Mouse (Mus musculus): ENCODE results near the gene Dbf4. TPM values are rescaled to one million over a fixed set of nuclear protein-coding genes. Genes with fewer than 3 reads are reported as not detected.
A peak's percentile ranks its signal among the peaks of the same experiment; 100 is the strongest.

The Dbf4 gene
- total and polyA plus RNA-seq, 3 experiments, result 50.0 to 119 (median 103) TPM

- no peaks in the 10 kb centered on the region for H3K79me2 ChIP-seq (replicated peaks; ENCODE audit: control insufficient read depth, extremely low read depth, insufficient read depth, poor library complexity, severe bottlenecking)
- peaks cover 10 to 32% of the 10 kb centered on the region in 2 experiments; a peak in 3 of 4 replicates for H3K4me1 ChIP-seq (ENCODE audit: control insufficient read depth in 1 of 2, insufficient read depth in 2 of 2)
- dilution Hi-C loops (cut with MboI; ENCODE audit: extremely low pct_ligation_motif_present, extremely low pct_unique_long_range_greater_than_20kb, low sequenced_read_pairs) (no loop called here), in situ Hi-C loops (cut with MboI; ENCODE audit: low pct_ligation_motif_present, low pct_unique_long_range_greater_than_20kb, low sequenced_read_pairs) (no loop called here)
- TF ChIP-seq ZC3H11A (IDR thresholded peaks at IDR 0.05; ENCODE audit: low read depth, low read length) (no peak), MYC (IDR thresholded peaks at IDR 0.05; ENCODE audit: low read depth, low read length) (no peak), PAX5 (IDR thresholded peaks at IDR 0.05; ENCODE audit: low read length) (no peak), CTCF (conservative IDR thresholded peaks at IDR 0.05 in 1 of 2, IDR thresholded peaks at IDR 0.05 in 1 of 2; ENCODE audit: low read depth in 2 of 2, low read length in 2 of 2) (no peak), GABPA (IDR thresholded peaks at IDR 0.05; ENCODE audit: insufficient replicate concordance, low read depth, low read length) (no peak), NELFE (IDR thresholded peaks at IDR 0.05; ENCODE audit: low read depth, low read length) (no peak), KAT2A (IDR thresholded peaks at IDR 0.05; ENCODE audit: insufficient replicate concordance, low read length) (no peak), MXI1 (IDR thresholded peaks at IDR 0.05; ENCODE audit: low read depth, low read length) (no peak), EP300 (IDR thresholded peaks at IDR 0.05; ENCODE audit: low read length) (no peak), HCFC1 (IDR thresholded peaks at IDR 0.05; ENCODE audit: low read depth, low read length) (no peak), SMC3 (IDR thresholded peaks at IDR 0.05; ENCODE audit: low read depth, low read length) (no peak), MAFK (IDR thresholded peaks at IDR 0.05; ENCODE audit: insufficient replicate concordance, low read length) (no peak), BHLHE40 (IDR thresholded peaks at IDR 0.05; ENCODE audit: low read depth, low read length) (no peak), USF2 (conservative IDR thresholded peaks at IDR 0.05; ENCODE audit: low read depth, low read length) (no peak), MAX (IDR thresholded peaks at IDR 0.05; ENCODE audit: low read length) (no peak), JUN (IDR thresholded peaks at IDR 0.05; ENCODE audit: insufficient read depth, low read depth, low read length) (no peak), TBP (conservative IDR thresholded peaks at IDR 0.05; ENCODE audit: low read depth, low read length) (no peak)
- no peak for DNase-seq (ENCODE audit: extremely low read depth)
- H3K4me2 ChIP-seq (ENCODE audit: insufficient read depth, low read depth, poor library complexity, severe bottlenecking), result no peak overlapping the region
- no peaks in the 10 kb centered on the region for H3K9me3 ChIP-seq (replicated peaks; ENCODE audit: low read length)
- H3K9ac ChIP-seq (ENCODE audit: insufficient read depth, low read depth), result no peak overlapping the region
- H3K36me3 ChIP-seq (replicated peaks in 1 of 2; ENCODE audit: control insufficient read depth in 1 of 2, insufficient read depth in 1 of 2, low read length in 1 of 2), result no peaks in the 10 kb centered on the region
- H3K27me3 ChIP-seq (replicated peaks), result no peaks in the 10 kb centered on the region
- no peak overlapping the region for H3K27ac ChIP-seq (ENCODE audit: insufficient read depth, low read depth)
- H3K4me3 ChIP-seq (replicated peaks in 1 of 3; ENCODE audit: low read depth in 2 of 3, low read length in 2 of 3, poor library complexity in 1 of 3), result no peak overlapping the region
Measured at GRCm38 (mm10) chr5:8356326-8356725, 66.2 kb downstream of the Dbf4 start.

- Histone ChIP-seq H3K9me3 (replicated peaks; ENCODE audit: low read length) (no peaks in the 10 kb centered on the region), H3K27ac (ENCODE audit: insufficient read depth, low read depth) (no peak overlapping the region), H3K27me3 (replicated peaks) (no peaks in the 10 kb centered on the region), H3K4me2 (ENCODE audit: insufficient read depth, low read depth, poor library complexity, severe bottlenecking) (peak overlapping the region; percentile 12; the same call in 1 of the 2 replicates), H3K79me2 (replicated peaks; ENCODE audit: control insufficient read depth, extremely low read depth, insufficient read depth, poor library complexity, severe bottlenecking) (no peaks in the 10 kb centered on the region), H3K4me1 (ENCODE audit: control insufficient read depth in 1 of 2, insufficient read depth in 2 of 2) (peaks cover 8 to 46% of the 10 kb centered on the region in 2 experiments), H3K9ac (ENCODE audit: insufficient read depth, low read depth) (no peak overlapping the region), H3K36me3 (replicated peaks in 1 of 2; ENCODE audit: control insufficient read depth in 1 of 2, insufficient read depth in 1 of 2, low read length in 1 of 2) (no peaks in the 10 kb centered on the region), H3K4me3 (replicated peaks in 1 of 3; ENCODE audit: low read depth in 2 of 3, low read length in 2 of 3, poor library complexity in 1 of 3) (no peak overlapping the region)
- TF ChIP-seq TBP (conservative IDR thresholded peaks at IDR 0.05; ENCODE audit: low read depth, low read length) (no peak), USF1 (IDR thresholded peaks at IDR 0.05; ENCODE audit: low read depth, low read length) (no peak), ZKSCAN1 (IDR thresholded peaks at IDR 0.05; ENCODE audit: borderline replicate concordance, low read depth, low read length) (no peak), BHLHE40 (IDR thresholded peaks at IDR 0.05; ENCODE audit: low read depth, low read length) (no peak), ZC3H11A (IDR thresholded peaks at IDR 0.05; ENCODE audit: low read depth, low read length) (no peak), MAFK (IDR thresholded peaks at IDR 0.05; ENCODE audit: insufficient replicate concordance, low read length) (no peak), POLR2A (IDR thresholded peaks at IDR 0.05; ENCODE audit: low read depth, low read length) (no peak), HCFC1 (IDR thresholded peaks at IDR 0.05; ENCODE audit: low read depth, low read length) (no peak), JUND (conservative IDR thresholded peaks at IDR 0.05; ENCODE audit: low read depth, low read length) (no peak), ETS1 (conservative IDR thresholded peaks at IDR 0.05; ENCODE audit: low read depth, low read length) (no peak), PAX5 (IDR thresholded peaks at IDR 0.05; ENCODE audit: low read length) (no peak), RCOR1 (conservative IDR thresholded peaks at IDR 0.05; ENCODE audit: low read depth, low read length) (no peak)
- in situ Hi-C loops (cut with MboI; ENCODE audit: low pct_ligation_motif_present, low pct_unique_long_range_greater_than_20kb, low sequenced_read_pairs) (no loop called here), dilution Hi-C loops (cut with MboI; ENCODE audit: extremely low pct_ligation_motif_present, extremely low pct_unique_long_range_greater_than_20kb, low sequenced_read_pairs) (no loop called here)
- no peak for DNase-seq (ENCODE audit: extremely low read depth)
Measured at GRCm38 (mm10) chr5:8349557-8349956, 73.0 kb downstream of the Dbf4 start.
